Mouse (Mus musculus) mature B cell (primary cell): ENCODE measurements around the gene Atp8a2.

ENCODE experiments used
- in situ Hi-C: fragments of 300-500 bp; cut with MboI; formaldehyde crosslinking; loops from 2 replicates; pipeline ENCODE4 v1.14.3; 2019

The Atp8a2 gene

GRCm38 (mm10) chr14:59919865-59920264, 277.1 kb downstream of the Atp8a2 start:
- in situ Hi-C loops = no loop called here

DNA sequence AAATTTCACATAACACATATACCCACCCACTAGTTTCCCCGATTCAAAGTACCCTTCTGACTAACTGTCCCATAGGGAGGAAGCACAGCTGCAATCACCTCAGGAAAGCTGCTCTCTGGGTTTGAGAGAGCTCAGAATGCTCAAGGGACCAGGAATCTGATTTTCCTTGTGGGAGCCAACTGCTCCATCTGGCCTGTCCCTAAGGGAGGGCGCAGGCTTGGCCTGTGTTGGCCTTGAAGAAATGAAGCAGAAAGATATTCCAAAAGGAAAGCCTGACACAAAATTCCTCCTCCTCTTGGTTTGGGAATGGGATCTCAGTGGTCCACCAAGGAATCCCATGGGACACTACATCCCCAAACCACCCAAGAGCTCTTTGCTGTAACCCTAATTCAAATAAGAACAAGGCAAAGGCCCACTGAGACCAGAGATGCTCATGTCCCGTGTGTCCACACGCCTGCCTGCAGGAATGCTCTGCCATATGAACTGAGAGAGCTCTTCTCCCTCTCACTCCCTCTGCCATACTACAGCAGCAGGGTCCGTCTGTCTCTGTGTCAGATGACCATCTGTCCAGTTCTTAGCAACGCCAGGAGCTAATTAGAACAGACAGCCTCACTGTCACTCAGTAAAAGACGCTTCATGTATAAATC, 293.4 kb downstream of the Atp8a2 start:
- in situ Hi-C loops = no loop called here

GRCm38 (mm10) chr14:59893971-59894370, 303.0 kb downstream of the Atp8a2 start:
- in situ Hi-C loops = no loop called here

DNA sequence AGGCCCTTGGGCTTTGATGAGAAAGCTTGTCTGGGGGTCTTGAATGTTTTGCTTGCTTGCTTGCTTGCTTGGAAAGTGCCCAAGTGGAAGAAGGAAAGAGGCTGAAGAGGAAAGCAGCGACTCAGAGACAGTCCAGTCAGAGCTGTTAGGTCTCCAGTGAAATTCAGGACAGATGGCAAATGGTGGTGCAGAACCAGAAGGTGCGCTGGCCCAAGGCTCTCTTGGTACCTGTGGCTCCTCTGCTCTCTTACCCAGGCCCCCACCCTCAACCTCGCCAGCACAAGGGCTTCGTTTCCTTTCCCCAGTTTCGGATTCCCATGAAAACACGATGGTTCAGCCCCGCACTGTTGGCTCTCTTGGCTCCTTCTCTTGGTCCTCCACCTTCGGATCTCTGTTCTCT, 304.9 kb downstream of the Atp8a2 start:
- in situ Hi-C loops = no loop called here

- in situ Hi-C loops = no loop called here
Observed at GRCm38 (mm10) chr14:59891491-59891890, 305.5 kb downstream of the Atp8a2 start.

DNA sequence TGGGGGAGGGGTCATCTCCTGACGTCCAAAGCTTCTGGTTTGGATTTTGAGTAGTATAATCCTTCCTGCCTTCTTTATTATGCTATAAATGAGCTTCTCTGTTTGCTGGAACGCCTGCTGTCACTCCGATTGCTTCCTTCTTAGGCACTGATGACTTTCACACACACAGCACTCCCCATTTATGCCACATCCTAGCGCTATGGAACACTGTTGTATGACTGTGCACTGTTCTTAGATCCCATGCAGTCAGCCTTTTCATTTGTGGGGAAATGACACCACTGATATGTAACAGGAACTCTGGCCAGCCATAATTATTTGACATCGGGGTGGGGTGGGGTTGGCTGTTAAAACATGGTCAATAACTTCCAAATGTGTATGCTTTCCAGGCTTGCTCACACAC, 306.2 kb downstream of the Atp8a2 start:
- in situ Hi-C loops = no loop called here

DNA sequence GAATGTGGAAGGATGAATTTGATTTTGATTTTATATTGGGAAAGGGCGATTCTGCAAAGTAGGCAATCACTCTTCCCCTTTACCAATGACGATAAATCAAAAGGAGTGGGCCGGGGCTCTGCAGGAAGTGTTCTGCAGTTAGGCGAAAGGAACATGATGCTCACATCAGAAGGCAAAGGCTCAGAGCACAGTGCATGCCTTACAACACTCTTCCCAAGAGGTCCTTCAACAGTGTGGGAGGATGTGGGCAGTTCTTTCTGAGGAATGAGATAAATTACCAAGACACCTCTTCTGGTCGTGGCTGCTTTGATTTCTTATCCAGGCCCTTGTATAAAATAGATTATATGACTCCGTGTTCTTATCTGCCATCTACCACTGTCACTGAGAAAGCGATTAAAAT, 306.9 kb downstream of the Atp8a2 start:
- in situ Hi-C loops = no loop called here

GRCm38 (mm10) chr14:59888446-59888845, 308.5 kb downstream of the Atp8a2 start:
- in situ Hi-C loops = no loop called here

DNA sequence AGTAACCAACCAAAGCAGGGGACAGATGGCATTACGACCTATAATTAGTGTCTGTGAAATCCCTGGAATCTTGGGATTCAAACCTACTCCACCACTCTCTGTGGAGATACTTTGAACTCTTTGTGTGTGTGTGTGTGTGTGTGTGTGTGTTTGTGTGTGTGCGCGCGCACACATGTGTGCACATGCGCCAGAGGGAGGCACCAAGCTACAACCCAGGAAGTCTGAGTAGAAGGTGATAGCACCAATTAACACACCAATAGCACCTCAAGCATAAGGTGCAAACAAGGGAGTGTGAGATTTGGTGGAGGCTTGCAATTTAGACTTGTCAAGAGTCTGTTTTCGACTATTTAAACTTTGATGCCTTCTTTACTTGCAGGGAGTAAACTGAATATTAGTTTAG, 308.9 kb downstream of the Atp8a2 start:
- in situ Hi-C loops = no loop called here

DNA sequence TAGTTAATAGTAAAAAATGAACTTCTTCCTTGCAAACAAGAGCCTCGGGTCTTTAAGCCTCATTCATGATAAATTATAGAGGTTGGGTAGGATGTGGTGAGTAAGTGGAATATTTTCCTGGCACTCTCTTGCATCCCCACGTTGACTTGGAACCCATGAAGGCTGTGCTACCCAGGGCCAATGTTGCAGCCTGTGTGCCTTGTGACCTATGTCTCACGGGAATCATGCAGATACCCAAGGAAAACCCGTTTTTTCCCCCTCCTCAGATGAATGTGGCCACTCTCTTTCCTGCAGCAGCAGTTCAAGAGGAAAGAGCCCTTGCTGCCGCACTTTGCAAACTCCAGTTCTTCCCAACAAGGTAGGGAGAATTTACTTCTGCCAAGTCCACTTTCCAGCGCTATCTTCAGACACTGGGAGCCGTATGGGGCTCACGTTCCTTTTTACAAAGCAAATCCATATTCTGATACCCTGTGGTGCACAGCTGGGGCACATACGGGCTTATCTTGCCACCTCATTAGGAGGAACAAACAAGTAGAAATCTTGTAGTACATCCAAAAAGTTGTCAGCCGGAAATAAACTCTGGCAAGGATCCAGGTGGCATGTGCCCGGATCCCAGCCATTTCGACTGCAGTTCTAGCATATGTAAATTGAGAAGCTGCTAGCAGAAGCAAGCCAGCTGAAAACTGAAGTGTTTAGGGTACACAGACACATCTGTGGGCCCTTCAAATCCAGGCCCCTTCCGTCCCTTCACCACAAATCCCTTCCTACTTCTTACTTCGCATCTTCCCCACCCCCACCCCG, 309.7 kb downstream of the Atp8a2 start:
- in situ Hi-C loops = no loop called here

DNA sequence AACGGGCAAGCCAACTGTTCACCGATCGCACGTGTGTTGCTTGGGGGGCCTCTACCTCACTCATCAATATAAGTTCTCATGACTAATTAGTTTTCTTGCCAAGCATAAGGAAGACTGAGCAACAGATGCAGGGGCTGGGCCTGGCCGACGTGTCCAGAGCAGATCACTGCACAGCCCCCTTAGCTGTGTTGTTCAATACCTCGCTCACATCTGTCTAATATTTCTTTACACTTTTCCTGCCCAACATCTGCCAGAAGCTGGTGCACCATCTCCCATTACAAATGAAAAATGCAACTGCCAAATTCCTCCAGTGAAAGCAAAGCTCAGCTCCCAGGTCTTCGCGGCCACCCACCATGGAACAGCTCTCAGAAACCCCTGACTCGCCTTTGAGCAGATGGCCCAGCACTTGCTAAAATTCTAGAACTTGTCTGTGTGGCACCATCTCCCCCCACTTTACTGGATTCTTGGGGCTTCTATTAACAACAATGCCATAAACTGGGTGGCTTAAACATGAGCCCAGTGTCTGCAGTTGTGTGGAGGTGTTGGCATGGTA, 313.4 kb downstream of the Atp8a2 start:
- in situ Hi-C loops = no loop called here

DNA sequence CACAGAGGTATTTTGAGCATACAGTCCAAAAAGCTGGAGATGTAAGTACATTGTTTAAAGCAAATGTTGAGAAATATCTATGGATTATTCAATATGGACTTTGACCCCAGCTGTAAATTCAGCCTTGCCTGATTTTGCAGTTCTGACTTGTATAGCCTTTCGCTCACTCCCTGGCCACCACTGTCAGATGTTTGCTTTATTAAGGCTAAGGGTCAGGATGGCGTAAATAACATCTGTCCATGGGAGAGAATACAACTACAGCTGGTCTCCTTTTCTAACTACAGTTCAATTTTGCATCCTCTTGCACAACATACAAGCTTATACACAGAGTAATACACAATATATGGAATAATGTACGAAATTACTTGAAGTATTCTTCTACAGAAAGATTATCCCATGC, 316.1 kb downstream of the Atp8a2 start:
- in situ Hi-C loops = no loop called here

- in situ Hi-C loops = no loop called here
Observed at GRCm38 (mm10) chr14:59878248-59878647, 318.7 kb downstream of the Atp8a2 start.

GRCm38 (mm10) chr14:59876525-59876924, 320.5 kb downstream of the Atp8a2 start:
- in situ Hi-C loops = no loop called here

DNA sequence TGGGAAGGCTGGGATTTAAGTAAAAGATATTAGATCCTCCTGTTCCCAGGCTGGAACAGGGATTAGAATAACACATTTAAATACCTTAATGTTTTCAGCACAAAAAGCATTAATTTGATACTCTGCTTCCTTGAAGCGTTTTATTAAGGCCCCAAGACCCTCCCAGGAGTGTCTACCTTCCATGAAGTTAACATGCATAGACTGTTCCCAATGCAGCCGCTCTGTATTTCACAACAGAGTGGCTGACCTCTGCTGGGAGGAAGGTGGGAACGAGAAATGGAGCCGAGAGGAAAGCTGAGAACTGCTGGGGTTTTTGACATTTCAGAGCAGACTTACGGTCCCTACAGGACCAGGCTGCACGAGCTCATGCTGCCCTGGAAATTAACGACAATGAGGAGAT, 328.6 kb downstream of the Atp8a2 start:
- in situ Hi-C loops = no loop called here

GRCm38 (mm10) chr14:59867749-59868148, 329.2 kb downstream of the Atp8a2 start:
- in situ Hi-C loops = no loop called here

DNA sequence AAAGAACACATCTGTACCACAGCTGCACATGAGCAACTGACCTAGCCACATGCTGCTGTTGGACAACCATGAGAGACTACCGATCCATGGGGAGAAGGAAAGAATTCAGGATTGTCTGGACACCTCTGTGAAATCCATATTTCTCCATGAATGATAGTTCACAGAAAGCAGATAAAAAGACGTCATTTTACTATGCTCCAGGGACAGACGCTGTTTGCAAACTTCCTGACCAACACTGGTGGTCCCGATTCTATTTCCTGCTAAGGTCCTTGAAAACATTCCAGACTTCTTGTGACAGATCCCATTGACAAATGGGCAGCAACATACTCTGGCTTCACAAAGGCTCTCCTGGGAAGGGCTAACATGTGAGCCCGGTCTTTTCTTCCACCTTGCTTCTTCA, 331.0 kb downstream of the Atp8a2 start:
- in situ Hi-C loops = no loop called here

- in situ Hi-C loops = no loop called here
Observed at GRCm38 (mm10) chr14:59862351-59862750, 334.6 kb downstream of the Atp8a2 start.

GRCm38 (mm10) chr14:59859830-59860229, 337.1 kb downstream of the Atp8a2 start:
- in situ Hi-C loops = no loop called here

- in situ Hi-C loops = no loop called here
Observed at GRCm38 (mm10) chr14:59858501-59859225, 338.3 kb downstream of the Atp8a2 start.

- in situ Hi-C loops = no loop called here
Observed at GRCm38 (mm10) chr14:59853139-59853538, 343.8 kb downstream of the Atp8a2 start.

DNA sequence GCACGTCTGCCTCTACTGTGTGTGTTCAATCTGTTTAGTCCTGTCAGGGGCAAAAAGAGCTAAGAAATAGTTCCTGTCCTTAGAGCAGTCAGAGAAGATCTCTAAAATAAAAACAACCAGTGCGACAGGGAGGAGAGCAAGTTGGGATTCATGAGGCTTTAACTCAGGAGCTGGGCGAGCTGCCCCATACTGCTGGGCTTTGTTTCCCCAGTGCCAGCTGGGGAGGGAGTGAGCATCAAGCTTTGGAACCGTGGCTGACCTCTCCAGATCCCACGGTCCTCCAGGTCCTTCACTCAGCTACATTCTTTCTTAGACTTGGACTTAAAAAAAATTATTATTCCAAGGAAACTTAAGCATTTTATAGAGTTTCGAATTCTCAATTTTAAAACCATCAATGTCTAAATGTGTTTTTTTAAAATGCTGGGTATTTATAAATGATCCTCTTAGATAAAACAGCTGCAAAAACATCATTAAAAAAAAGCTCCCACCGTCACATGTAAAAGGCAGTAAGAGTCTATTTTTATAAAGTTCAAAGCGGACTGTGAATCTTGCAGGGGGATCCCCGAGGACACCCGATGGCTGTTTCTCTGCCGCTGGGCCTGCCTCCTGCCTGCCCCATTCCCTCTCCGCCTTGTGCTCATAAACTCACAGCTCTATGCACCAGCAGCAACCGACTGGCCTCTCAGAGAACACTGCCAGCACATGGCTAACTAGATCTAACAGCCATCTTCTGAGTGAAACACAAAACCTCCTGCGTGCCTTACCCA, 350.2 kb downstream of the Atp8a2 start:
- in situ Hi-C loops = no loop called here
